Mouse (Mus musculus) lung, adult 2 months (tissue): ENCODE results near the gene Tex21.

ENCODE experiments used
- CTCF ChIP-seq: fragments of 200-500 bp; IDR thresholded peaks from 2 replicates; pipeline ENCODE4 v1.5.1; 2011; ENCODE audit warnings: mild to moderate bottlenecking, low read length, control low read depth; ENCODE audit not compliant: insufficient read depth
- POLR2A ChIP-seq: fragments of 200-500 bp; IDR thresholded peaks from 2 replicates; pipeline ENCODE4 v1.6.1; 2011; ENCODE audit warnings: low read depth, mild to moderate bottlenecking, control low read depth, low read length, borderline replicate concordance; ENCODE audit errors: extremely low read depth

GRCm38 (mm10) chr12:76269196-76269595, 22.6 kb upstream of the Tex21 start:
- no peak for TF ChIP-seq CTCF
- TF ChIP-seq POLR2A = no peak
